Mouse (Mus musculus) stomach, postnatal 0 days (tissue): ENCODE measurements at regions not wholly inside any gene's neighbourhood (a gene's known extent, or its start where the extent isn't known, plus 50 kb on each side); places are given as distances from the start of the nearest gene placed in this dataset.

Experiments
- CTCF ChIP-seq: IDR thresholded peaks from 2 replicates; pipeline ENCODE4 v1.5.1; 2016; ENCODE audit warnings: antibody characterized with exemption, low read depth, mild to moderate bottlenecking, moderate library complexity
- EP300 ChIP-seq: optimal IDR thresholded peaks from 2 replicates; pipeline ENCODE3; 2016; ENCODE audit warnings: antibody characterized with exemption

- no peak for TF ChIP-seq CTCF
- no peak for TF ChIP-seq EP300
Observed at GRCm38 (mm10) chr2:147283390-147283789, 78.3 kb upstream of the Pax1 start.
